Mouse (Mus musculus): ENCODE measurements at regions not wholly inside any gene's neighbourhood (a gene's known extent, or its start where the extent isn't known, plus 50 kb on each side); places are given as distances from the start of the nearest gene placed in this dataset.

GRCm38 (mm10) chr13:39084544-39084943 lies 123.9 kb upstream of the Slc35b3 start:
- TF ChIP-seq CTCF (IDR thresholded peaks at IDR 0.05) (no peak), POLR2A (IDR thresholded peaks at IDR 0.05; ENCODE audit: insufficient read depth, low read depth, low read length) (no peak)
